Mouse (Mus musculus): ENCODE results near the gene Ddx55. TPM values are rescaled to one million over a fixed set of nuclear protein-coding genes. Genes with fewer than 3 reads are reported as not detected.
"Not testable (repeated sequence)": the region's sequence is repeated elsewhere in the genome, so short reads cannot be mapped to it uniquely, and the experiment has no call there.

The Ddx55 gene
- total RNA-seq, 2 experiments from 2014 or later, result 26.4 to 30.2 TPM

DNA sequence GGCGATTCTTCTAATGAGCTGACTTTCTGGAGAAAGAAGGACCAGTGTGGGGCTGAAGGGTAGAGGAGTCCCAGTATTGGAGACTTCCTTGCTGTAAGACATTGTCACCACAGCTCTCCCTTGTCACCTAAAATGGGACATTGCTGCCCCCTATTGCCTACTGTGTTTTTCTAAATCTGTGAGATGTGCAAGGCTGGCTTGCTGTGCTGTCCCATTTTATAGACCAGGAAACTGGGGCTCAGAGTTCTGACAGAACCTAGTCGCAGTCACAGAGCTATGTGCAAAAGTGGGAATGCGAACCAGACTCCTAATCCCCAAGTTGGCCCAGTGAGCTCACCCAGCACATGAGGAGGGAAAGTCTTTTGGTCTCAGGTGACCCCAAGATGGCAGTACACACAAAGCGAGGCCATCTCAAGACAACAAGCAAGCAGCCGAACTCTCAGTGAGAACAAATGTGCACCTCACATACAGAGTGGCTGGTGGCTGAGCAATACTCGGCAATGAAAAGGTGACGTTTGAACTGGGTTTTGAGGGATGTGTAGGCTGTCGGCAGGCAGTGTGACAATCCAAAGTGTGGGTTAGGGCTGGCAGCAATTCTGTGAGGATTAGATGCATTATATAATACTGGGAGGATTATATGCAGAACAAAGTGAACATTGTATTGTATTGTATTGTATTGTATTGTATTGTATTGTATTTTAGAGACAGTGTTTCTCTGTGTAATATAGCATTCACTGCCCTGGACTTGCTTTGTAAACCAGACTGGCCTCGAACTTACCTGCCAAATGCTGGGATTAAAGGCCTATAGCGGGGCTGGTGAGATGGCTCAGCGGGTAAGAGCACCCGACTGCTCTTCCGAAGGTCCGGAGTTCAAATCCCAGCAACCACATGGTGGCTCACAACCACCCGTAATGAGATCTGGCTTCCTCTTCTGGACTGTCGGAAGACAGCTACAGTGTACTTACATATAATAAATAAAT is 13.6 kb upstream of the Ddx55 start:
- DNase-seq (ENCODE audit: low spot score in 2 of 2), result peak; percentile 51 to 71

DNA sequence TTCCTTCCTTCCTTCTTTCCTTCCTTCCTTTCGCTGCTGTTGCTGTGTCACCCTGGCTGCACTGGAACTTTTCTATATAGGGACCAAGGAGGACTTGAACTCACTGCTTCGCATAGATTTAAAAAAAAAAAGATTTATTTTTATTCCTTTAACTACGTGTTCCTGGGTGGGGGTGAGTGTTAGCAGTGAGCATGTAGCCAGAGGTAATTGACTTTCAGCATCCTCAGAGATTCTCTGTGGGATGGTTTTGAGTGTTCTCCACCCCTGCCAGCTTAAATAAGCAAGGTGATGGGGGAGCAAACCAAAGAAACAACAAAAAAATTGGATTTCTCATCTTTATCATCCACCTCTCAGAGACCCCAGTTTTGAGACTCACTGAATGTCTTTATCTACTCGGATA is 12.8 kb upstream of the Ddx55 start:
- no peak for DNase-seq (ENCODE audit: low spot score in 2 of 2)

DNA sequence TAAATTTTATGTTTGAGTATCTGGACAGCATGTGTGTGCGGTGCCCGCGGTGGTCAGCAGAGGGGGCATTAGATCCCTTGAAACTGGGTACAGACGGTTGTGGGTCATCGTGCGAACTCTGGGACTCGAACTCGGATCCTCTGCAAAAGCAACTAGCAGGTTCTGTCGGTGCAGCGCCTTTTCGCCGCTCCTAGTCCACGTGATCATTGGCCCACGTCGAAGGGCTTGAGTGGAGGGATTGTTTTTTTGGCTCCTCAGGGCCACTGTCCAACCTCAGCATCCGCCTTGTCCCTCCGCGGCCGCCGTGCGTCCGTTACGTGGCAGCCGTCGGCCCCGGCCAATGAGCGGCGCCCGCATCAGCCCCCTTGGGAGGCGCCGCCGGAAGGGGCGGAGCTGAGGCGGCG is 12.3 kb upstream of the Ddx55 start, which contains the start of gene Tmed2:
TSS of gene Tmed2 (plus strand) at position 313 of the 404 bp plus-strand sequence.
- peak; percentile 93 to 95 for DNase-seq (ENCODE audit: low spot score in 2 of 2)

DNA sequence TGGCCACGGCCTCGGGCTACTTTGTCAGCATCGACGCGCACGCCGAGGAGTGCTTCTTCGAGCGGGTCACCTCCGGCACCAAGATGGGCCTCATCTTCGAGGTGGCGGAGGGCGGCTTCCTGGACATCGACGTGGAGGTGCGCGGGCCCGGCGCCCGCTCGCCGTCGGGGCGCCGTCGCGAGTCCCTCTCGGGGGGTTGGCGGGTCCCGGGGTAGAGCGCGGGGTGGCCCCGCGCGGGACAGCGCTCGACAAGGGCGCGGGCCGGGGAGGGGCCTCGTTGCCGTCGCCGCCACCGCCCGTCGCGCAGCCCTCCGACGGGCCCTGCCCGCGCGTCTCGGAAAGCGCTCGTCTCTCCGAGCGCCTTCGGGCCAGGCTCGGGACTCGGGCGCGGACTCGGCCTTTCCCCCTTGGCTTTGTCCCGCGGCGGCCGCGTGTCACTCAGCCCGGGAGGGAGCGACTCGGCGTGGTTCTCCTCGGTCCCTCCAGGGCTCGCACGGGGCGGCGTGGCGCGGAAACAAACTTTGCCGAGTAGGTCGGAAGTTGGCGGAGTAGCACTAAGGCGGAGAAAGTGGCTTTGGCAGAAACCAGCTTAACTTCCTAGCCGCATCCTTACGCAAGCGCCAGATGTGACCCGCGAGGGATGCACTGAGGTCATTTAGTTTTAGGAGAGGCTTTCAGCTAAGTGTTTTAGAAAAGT is 11.6 kb upstream of the Ddx55 start:
- DNase-seq (ENCODE audit: low spot score in 2 of 2), result peak; percentile 56 to 75

DNA sequence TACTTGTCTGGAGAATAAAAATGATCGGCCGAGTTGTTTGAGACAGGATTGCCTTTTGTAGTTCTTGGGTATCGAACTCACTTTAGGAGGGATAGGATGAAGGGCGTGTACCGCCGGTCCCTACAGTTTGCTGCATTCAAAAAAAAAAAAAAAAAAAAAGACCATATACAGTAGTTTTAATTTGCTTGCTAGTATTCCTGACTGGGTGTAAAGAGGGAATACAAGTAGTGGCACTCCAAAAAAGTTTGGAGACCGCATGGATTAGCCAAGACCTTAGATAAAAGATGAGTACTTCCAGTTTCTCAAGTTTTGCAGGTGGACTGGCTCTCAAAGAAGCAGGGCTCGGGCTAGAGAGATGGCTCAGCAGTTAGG is 11.1 kb upstream of the Ddx55 start:
- no peak for DNase-seq (ENCODE audit: low spot score in 2 of 2)

DNA sequence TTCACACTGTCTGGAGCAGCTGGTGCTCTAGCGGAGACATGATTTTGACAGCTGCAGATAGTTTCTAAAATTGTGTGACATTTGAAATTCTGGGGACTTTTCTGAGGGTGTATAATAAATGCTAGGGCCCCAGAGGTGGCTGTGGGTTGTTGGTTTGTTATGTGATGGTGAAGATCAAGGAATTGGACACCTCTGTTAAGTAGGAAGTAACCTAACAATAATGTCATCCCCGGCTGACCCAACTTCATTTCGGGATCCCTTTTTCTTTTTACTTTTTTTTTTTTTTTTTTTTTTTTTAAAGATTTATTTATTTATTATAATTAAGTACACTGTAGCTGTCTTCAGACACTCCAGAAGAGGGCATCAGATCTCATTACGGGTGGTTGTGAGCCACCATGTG is 1.9 kb upstream of the Ddx55 start:
- DNase-seq (ENCODE audit: low spot score in 2 of 2), result not testable (repeated sequence)

DNA sequence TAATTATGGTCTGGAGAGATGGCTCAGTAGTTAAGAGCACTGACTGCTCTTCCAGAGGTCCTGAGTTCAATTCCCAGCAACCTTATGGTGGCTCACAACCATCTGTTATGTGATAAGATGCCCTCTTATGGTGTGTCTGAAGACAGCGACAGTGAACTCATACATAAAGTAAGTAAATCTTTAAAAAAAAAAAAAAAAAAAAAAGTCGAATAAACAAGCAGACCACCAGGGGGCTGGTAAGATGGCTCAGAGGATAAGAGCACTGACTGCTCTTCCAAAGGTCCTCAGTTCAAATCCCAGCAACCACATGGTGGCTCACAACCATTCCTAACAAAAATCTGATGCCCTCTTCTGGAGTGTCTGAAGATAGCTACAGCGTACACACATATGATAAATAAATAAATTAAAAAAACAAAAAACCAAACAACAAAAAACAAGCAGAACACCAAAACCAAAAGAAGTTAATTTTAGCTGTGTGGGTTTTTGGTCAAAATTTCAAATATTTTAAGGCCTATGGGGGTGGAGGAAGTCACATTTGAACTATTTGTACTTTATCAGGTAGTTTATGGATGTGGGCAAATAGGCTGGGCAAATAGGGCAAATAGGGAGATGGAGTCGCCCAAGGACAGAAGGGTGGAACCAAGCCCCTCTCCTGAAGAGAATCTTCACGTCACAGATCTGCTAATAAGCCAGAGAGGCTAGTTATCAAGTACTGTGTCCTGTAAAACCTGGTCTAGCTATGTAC is 1.1 kb upstream of the Ddx55 start:
- DNase-seq (ENCODE audit: low spot score in 2 of 2), result not testable (repeated sequence)

DNA sequence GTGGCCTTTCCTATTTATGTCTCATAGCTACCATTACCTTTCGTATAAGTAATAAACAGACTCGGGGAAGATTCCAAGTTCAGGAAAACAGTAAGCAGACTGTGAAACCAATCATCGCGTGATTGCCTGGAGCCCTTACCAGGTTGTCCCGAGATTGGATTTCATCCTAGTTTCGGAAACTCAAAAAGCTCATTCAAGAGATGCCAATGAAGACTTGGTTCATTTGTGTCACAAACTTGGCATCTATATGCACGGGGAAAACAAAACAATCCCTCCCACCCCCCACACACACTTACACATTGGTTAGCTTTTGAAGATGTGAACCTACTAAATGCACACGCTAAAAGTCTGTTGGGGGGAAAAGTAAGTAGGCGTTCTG is 581 bp upstream of the Ddx55 start:
- no peak for DNase-seq (ENCODE audit: low spot score in 2 of 2)

DNA sequence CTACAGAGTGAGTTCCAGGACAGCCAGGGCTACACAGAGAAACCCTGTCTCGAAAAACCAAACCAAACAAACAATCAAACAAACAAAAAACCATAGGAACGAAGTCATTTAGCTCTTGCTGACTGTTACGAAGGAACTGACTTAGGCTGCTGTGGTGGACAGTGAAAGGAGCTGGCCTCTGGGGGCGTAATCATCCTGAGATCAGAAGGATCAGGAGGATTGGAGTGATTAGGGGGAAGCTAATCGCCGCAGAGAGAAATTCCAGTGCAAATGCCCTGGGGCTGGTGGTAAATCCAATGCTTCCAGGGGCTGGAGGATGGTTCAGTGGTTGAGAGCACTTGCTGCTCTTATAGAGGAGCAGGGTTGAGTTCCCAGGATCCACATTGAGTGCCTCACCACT is 943 bp downstream of the Ddx55 start:
- no peak for DNase-seq (ENCODE audit: low spot score in 2 of 2)

DNA sequence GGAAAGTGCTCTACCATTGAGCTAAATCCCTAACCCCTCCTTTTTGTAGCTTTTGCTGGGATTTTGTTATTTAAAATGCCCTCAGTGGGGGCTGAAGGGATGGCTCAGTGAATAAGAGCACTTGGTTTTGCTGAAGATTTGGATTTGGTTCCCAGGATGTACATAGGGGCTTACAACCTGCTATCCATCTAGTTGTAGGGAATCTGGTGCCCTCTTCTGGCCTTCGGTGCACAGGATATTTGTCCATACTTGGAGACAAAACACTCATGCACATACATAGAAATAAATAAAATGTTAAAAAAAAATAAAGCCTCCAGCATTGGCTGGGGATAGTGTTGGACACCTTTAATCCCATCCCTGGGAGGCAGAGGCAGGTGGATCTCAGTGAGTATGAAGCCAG is 2.5 kb downstream of the Ddx55 start:
- no peak for DNase-seq (ENCODE audit: low spot score in 2 of 2)

DNA sequence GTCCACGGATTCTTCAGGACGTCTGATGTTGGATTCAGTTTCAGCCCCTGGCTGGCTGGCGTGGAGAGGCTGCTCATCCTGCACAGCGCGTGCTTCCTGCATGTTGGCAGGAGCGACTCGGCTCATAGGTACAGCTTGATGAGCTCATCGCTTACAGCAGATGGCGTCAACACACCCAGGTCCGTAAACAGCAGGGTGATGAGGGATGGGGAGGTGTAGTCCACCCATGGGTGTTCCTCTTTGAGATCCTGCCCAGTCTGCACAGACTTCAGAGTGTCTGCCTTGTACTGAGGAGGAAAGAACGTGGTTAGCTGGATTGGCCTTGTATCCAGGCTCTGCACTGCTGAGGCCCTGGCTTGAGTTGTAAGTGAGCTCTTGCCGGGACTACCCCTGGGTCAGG is 18.4 kb downstream of the Ddx55 start:
- peak; percentile 13 to 45 for DNase-seq (ENCODE audit: low spot score in 2 of 2)

DNA sequence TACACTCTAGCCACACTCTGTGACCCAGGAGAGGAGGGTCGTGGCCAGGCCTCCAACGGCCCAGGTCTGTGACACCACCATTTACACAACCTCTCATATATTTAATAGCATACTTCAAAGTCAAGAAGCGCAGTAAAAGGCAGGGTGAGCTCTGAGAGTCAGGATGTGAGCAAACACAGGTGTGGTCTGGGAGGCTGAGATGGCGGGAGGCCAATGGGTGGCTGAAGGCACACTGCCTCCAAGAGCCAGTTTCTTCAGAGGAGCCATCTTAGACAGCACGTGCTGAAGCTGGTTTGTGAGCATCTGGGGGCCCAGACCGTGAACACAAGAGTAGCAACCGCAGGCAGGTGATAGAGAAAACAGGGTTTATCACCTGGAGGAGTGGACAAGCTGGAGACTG is 22.8 kb downstream of the Ddx55 start:
- DNase-seq (ENCODE audit: low spot score in 2 of 2), result no peak

DNA sequence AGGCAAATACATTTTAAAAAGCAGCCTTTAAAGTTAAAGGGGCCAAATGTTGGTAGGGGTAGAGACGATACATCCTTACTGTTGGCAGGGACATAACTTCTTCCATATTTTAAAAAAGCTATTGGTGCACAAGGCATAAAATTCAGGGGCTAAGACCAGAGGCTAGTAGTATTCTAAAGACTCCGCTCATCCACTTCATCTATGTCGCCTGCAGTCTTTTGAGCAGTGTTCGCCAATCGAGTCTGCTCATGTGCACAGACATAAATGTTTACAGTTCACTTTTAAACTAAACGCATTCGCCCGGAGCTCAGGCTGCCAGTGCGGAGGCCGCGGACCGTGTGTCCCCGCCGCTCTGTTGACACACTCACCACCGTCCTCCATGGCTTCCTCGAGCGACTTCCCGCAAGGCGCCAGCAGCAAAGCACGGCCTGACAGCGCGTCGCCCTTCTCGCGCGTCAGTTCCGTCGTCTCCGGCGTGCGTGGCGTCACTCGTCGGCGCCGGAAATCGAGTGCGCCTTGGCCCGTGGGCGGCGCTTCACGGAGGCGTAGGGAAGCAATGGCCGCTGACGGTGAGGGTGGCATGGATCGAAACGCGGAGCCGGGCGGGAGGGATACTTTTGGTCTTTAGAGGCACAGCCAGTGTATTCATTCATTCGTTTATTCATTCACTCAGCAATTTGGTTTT is 26.1 kb downstream of the Ddx55 start, which contains the start of the genes Eif2b1 and Gtf2h3:
TSS of gene Eif2b1 (minus strand) at position 499 of the 685 bp plus-strand sequence.
TSS of gene Gtf2h3 (plus strand) at position 508 of the 685 bp plus-strand sequence.
- DNase-seq (ENCODE audit: low spot score in 2 of 2), result peak; percentile 94 to 95

DNA sequence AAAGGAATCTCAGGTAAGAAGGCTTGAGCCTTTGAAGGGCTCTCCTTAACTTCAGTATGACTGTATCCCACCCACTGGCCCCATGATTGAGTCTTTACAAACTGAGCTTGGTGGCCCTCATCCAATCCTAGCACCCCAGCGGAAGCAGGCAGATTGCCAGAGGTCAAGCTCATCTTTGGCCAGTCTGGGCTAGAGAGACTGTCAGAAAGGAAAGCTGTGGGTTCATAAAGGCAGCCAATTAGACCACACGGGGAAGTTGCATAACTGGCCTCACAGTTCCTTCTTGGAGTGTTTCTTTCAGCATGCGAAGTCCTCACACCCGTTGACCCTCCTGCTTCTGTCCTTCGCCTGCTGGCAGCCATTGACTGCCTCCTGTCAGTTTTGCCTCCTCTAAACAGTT is 29.9 kb downstream of the Ddx55 start:
- no peak for DNase-seq (ENCODE audit: low spot score in 2 of 2)

DNA sequence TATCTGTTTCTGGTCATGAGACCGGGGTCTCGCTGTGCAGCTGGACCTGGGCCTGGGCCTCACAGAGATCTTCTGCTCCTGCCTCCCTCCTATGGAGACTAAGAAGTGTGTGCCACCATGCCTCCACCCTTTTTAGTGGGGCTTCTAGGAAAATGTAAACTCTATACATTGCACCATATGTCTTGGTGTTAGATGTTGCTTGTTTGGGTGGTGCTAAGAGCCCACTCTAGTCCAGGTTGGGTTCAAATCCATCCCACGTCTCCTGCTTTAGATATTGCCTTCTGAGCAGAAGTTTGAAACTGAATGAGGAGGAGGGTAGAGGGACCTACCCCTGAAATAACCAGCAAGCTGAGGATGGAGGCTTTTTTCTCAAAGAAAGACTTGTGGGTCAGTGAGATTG is 40.1 kb downstream of the Ddx55 start:
- DNase-seq (ENCODE audit: low spot score in 2 of 2), result no peak

DNA sequence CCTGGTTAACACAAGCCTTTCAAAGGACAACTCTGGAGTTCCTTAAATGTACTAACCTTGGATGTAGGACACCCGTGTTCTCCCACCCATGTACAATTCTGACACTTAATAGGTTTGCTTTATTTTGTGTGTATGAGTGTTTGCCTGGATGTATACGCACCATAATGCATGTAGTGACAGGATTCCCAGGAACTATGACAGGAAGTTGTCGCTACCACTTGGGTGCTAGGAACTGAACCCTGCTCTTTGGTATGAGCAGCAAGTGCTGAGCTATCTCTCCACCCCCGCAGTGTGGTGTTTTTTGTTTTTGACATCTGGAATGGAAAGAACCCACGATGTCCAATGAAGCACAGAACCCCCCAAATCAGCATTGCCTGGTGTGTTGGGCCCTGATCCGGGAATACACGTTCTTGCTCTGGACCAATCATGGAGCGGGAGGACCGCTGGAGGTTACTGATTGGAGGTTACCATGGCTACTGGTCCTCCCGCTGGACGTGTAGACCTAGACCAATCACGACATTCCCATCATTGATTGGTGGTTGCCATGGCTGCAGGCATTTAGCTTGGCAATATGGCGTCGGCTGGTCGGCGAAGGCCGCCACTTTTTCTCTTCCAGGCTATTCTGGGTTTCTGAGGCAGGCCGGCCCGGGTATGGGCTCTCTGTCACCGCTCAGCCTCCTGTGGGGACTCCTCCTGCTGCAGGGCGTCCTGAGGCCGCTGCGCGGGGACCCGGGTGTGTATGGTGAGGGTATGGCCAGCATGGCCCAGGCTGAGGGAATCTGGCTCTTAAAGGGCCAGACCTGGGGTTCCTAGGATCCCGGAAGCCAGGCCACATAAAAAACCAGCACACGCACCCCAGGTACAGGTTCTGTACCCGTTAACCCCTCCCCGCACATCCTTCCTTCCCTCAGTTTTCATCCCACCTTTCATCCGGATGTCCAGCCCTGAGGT is 45.8 kb downstream of the Ddx55 start:
- peak; percentile 89 to 90 for DNase-seq (ENCODE audit: low spot score in 2 of 2)

DNA sequence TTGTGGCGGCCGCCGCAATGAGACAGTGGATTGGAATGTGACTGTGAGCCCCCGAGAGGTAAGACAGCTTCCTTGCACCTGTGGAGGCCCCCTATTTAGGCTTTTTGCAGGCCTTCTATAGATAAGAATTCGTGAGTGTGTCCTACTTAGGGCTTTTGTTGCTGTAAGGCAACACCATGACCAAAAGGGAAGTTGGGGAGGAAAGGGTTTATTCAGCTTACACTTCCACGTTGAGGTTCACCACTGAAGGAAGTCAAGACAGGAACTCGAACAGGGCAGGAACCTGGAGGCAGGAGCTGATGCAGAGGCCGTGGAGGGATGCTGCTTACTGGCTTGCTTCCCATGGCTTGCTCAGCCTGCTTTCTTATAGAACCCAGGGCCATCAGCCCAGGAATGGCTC is 47.1 kb downstream of the Ddx55 start:
- not testable (repeated sequence) for DNase-seq (ENCODE audit: low spot score in 2 of 2)

DNA sequence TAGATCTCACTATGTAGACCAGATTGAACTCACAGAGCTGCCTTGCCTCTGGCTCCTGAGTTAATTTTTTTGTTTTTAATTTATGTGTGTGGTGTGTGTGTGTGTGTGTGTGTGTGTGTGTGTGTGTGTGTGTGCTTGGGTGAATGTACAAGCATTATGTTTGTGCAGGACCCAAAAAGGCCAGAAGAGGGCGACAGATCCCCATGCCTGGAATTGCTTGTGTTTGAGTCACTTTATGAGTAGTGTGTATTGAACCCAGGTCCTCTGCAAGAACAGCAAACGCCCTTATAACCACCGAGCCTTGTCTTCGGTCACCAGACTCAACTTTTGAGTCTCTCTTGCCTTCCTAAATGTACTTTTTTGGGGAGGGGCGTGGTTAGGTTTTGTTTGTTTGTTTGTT is 49.7 kb downstream of the Ddx55 start:
- peak; percentile 73 to 75 for DNase-seq (ENCODE audit: low spot score in 2 of 2)

DNA sequence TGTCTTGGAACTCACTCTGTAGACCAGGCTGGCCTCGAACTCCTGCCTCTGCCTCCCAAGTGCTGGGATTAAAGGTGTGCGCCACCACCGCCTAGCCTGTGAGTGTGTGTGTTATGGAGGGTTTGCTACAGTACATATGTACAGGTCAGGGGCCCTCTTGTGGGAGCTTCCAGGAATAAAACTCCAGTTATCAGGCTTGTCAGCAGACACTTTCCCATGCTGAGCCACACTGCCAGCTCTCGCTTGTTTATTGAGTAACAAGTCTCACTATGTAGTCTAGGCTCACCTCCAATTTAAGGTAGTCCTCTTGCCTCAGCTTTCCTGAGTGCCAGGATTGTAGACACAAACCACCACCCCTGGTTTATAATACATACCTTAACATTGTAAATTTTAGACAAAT is 51.6 kb downstream of the Ddx55 start:
- DNase-seq (ENCODE audit: low spot score in 2 of 2), result no peak

Measured in layer of hippocampus, postnatal 10 days (tissue).